13 mouse cellular contexts compared by ENCODE assay signal in the genomic region with DNA sequence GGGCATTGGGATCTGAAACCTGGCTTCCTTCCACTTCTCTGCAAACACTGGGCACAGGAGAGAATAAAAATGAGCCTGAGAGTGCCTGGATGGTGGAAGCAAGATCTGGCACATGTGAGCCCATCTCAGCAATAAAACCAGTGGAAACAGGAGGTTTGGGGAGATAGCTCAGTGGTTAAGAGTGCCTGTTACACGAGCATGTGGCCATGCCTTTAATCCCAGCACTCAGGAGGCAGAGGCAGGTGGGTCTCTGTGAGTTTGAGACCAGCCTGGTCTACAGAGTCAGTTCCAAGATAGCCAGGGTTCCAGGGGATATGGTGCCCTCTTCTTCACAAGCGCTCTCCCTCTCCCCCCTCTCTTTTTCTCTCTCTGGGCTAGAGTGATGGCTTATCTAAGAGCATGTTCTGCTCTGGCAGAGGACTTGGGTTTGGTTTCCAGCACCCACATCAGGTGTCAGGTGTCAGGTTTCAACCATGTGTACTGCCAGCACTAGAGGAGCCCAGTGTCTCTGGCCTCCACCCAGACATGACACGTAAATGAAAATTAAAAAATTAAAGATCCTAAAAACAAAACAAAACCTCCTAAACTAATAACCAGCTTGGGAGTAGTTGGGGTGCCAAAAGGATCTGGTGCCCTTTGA.
DNase-seq lines count a peak whose midpoint lies in the region; ATAC-seq and TF ChIP-seq lines count a peak whose summit lies in the region.
"Had no signal": no experiment of that assay in that cellular context is flagged by ENCODE, and none has a peak within 500 bp of the region (broad histone marks: within the 10 kb centered on the region; RNA-seq: fewer than 3 reads in every experiment).

No protein-coding gene starts in this region.

- 81% methylated on average over 3 of the region's 3 CpGs for WGBS in forebrain, embryonic 10.5 days
- WGBS in forebrain, postnatal 0 days: 93% methylated on average over 3 of the region's 3 CpGs
- WGBS in kidney, embryonic 15.5 days: 89% methylated on average over 3 of the region's 3 CpGs
- 86% methylated on average over 3 of the region's 3 CpGs for WGBS in kidney, embryonic 14.5 days
- 90% methylated on average over 3 of the region's 3 CpGs for WGBS in embryonic facial prominence, embryonic 13.5 days
- 90% methylated on average over 3 of the region's 3 CpGs for WGBS in neural tube, embryonic 15.5 days

- 0 out of 2 replicates have a peak overlapping the region, but pooled peaks have one; percentile 3 for H3K27ac ChIP-seq in forebrain, embryonic 10.5 days
- no peak overlapping the region for H3K27ac ChIP-seq in forebrain, postnatal 0 days (ENCODE audit: low read depth, low read length)
- peak overlapping the region; percentile 62; the same call in 1 of the 2 replicates for H3K27ac ChIP-seq in kidney, embryonic 15.5 days
- no peak overlapping the region for H3K27ac ChIP-seq in kidney, embryonic 14.5 days (ENCODE audit: low read depth, low read length)
- peak overlapping the region; percentile 75 for H3K27ac ChIP-seq in embryonic facial prominence, embryonic 13.5 days
- peak overlapping the region; percentile 68 for H3K27ac ChIP-seq in neural tube, embryonic 15.5 days (replicated peaks)
- H3K27ac ChIP-seq: heart, embryonic 13.5 days had no signal

- no peak for DNase-seq in forebrain, embryonic 10.5 days (ENCODE audit: extremely low spot score, low spot score)
- no peak for DNase-seq in forebrain, postnatal 0 days
- no peak for DNase-seq in frontal cortex, postnatal 14 days (ENCODE audit: low spot score in 2 of 2)
- no peak for DNase-seq in layer of hippocampus, postnatal 10 days (ENCODE audit: low spot score in 2 of 2)
- DNase-seq: adrenal gland, postnatal 14 days; liver, postnatal 0 days; retina, postnatal 1 day; spleen, adult 18-20 months had no signal

- H3K9ac ChIP-seq in forebrain, postnatal 0 days: no peak overlapping the region
- H3K9ac ChIP-seq in kidney, embryonic 15.5 days: no peak overlapping the region
- H3K9ac ChIP-seq in kidney, embryonic 14.5 days (ENCODE audit: low read depth, low read length): no peak overlapping the region
- H3K9ac ChIP-seq in embryonic facial prominence, embryonic 13.5 days: no peak overlapping the region
- H3K9ac ChIP-seq in neural tube, embryonic 15.5 days (replicated peaks): no peak overlapping the region
- H3K9ac ChIP-seq: heart, embryonic 13.5 days; liver, postnatal 0 days had no signal

- ATAC-seq in forebrain, postnatal 0 days: no peak
- no peak for ATAC-seq in kidney, embryonic 15.5 days (replicated peaks; ENCODE audit: low FRiP score)
- no peak for ATAC-seq in kidney, embryonic 14.5 days (ENCODE audit: low FRiP score, low TSS enrichment)
- no peak for ATAC-seq in embryonic facial prominence, embryonic 13.5 days (ENCODE audit: insufficient number of reproducible peaks, insufficient read depth, low FRiP score, low TSS enrichment, low read depth)
- no peak for ATAC-seq in neural tube, embryonic 15.5 days (ENCODE audit: low FRiP score)
- ATAC-seq: liver, postnatal 0 days had no signal

- peaks cover 83% of the 10 kb centered on the region for H3K36me3 ChIP-seq in forebrain, embryonic 10.5 days (replicated peaks)
- no peaks in the 10 kb centered on the region for H3K36me3 ChIP-seq in forebrain, postnatal 0 days (ENCODE audit: insufficient read depth)
- peaks cover 18% of the 10 kb centered on the region for H3K36me3 ChIP-seq in kidney, embryonic 15.5 days
- H3K36me3 ChIP-seq in kidney, embryonic 14.5 days (ENCODE audit: control insufficient read depth, insufficient read depth, low read length): peaks cover 6% of the 10 kb centered on the region; the same call in 1 of the 2 replicates
- peaks cover 36% of the 10 kb centered on the region for H3K36me3 ChIP-seq in embryonic facial prominence, embryonic 13.5 days
- H3K36me3 ChIP-seq in neural tube, embryonic 15.5 days: no peaks in the 10 kb centered on the region

- no peaks in the 10 kb centered on the region for H3K27me3 ChIP-seq in forebrain, embryonic 10.5 days (ENCODE audit: poor library complexity, severe bottlenecking)
- no peaks in the 10 kb centered on the region for H3K27me3 ChIP-seq in forebrain, postnatal 0 days (ENCODE audit: insufficient read depth, low read length)
- no peaks in the 10 kb centered on the region for H3K27me3 ChIP-seq in kidney, embryonic 15.5 days
- H3K27me3 ChIP-seq in kidney, embryonic 14.5 days (ENCODE audit: control insufficient read depth, insufficient read depth, low read length): no peaks in the 10 kb centered on the region
- no peaks in the 10 kb centered on the region for H3K27me3 ChIP-seq in embryonic facial prominence, embryonic 13.5 days
- H3K27me3 ChIP-seq in neural tube, embryonic 15.5 days (replicated peaks): no peaks in the 10 kb centered on the region
- H3K27me3 ChIP-seq: heart, embryonic 13.5 days had no signal

- TF ChIP-seq CTCF in forebrain, postnatal 0 days (IDR thresholded peaks at IDR 0.05; ENCODE audit: low read depth): no peak

- H3K9me3 ChIP-seq in forebrain, embryonic 10.5 days: peaks cover 7% of the 10 kb centered on the region; the same call in 1 of the 2 replicates
- H3K9me3 ChIP-seq in forebrain, postnatal 0 days (ENCODE audit: low read length): no peaks in the 10 kb centered on the region
- no peaks in the 10 kb centered on the region for H3K9me3 ChIP-seq in kidney, embryonic 15.5 days (replicated peaks)
- no peaks in the 10 kb centered on the region for H3K9me3 ChIP-seq in kidney, embryonic 14.5 days (ENCODE audit: control insufficient read depth, low read length)
- no peaks in the 10 kb centered on the region for H3K9me3 ChIP-seq in embryonic facial prominence, embryonic 13.5 days
- no peaks in the 10 kb centered on the region for H3K9me3 ChIP-seq in neural tube, embryonic 15.5 days (replicated peaks)
- H3K9me3 ChIP-seq: heart, embryonic 13.5 days had no signal

- no peak overlapping the region for H3K4me3 ChIP-seq in forebrain, embryonic 10.5 days
- no peak overlapping the region for H3K4me3 ChIP-seq in forebrain, postnatal 0 days (ENCODE audit: low read depth, low read length)
- H3K4me3 ChIP-seq in kidney, embryonic 15.5 days (replicated peaks): no peak overlapping the region
- H3K4me3 ChIP-seq in kidney, embryonic 14.5 days (ENCODE audit: low read length): no peak overlapping the region
- no peak overlapping the region for H3K4me3 ChIP-seq in embryonic facial prominence, embryonic 13.5 days
- H3K4me3 ChIP-seq in neural tube, embryonic 15.5 days (replicated peaks): no peak overlapping the region
- H3K4me3 ChIP-seq: heart, embryonic 13.5 days had no signal

- H3K4me1 ChIP-seq in forebrain, embryonic 10.5 days: peaks cover 47% of the 10 kb centered on the region
- H3K4me1 ChIP-seq in forebrain, postnatal 0 days (ENCODE audit: insufficient read depth): peaks cover 2% of the 10 kb centered on the region; the same call in 1 of the 2 replicates
- peaks cover 45% of the 10 kb centered on the region for H3K4me1 ChIP-seq in kidney, embryonic 15.5 days
- peaks cover 33% of the 10 kb centered on the region for H3K4me1 ChIP-seq in kidney, embryonic 14.5 days (ENCODE audit: control insufficient read depth, insufficient read depth, low read length)
- H3K4me1 ChIP-seq in embryonic facial prominence, embryonic 13.5 days: peaks cover 56% of the 10 kb centered on the region
- peaks cover 26% of the 10 kb centered on the region for H3K4me1 ChIP-seq in neural tube, embryonic 15.5 days

- H3K4me2 ChIP-seq in forebrain, postnatal 0 days (ENCODE audit: low read depth): no peak overlapping the region
- no peak overlapping the region for H3K4me2 ChIP-seq in kidney, embryonic 15.5 days
- H3K4me2 ChIP-seq in kidney, embryonic 14.5 days (replicated peaks; ENCODE audit: low read depth, low read length): no peak overlapping the region
- no peak overlapping the region for H3K4me2 ChIP-seq in embryonic facial prominence, embryonic 13.5 days
- no peak overlapping the region for H3K4me2 ChIP-seq in neural tube, embryonic 15.5 days
- H3K4me2 ChIP-seq: heart, embryonic 13.5 days had no signal

Comparison
In these comparisons a context has a peak if more than half of its experiments do, and no peak if none do; other contexts are left out.
1. H3K27ac ChIP-seq: peak in forebrain, embryonic 10.5 days (single experiment), kidney, embryonic 15.5 days (single experiment), embryonic facial prominence, embryonic 13.5 days (single experiment) and neural tube, embryonic 15.5 days (single experiment); none in forebrain, postnatal 0 days (single experiment) and kidney, embryonic 14.5 days (single experiment).